Mouse (Mus musculus): ENCODE measurements around the gene Dag1.
"Not testable (repeated sequence)": the region's sequence is repeated elsewhere in the genome, so short reads cannot be mapped to it uniquely, and the experiment has no call there.

- not testable (repeated sequence) for TF ChIP-seq CTCF (IDR thresholded peaks at IDR 0.05; ENCODE audit: control insufficient read depth, insufficient read depth, insufficient replicate concordance, low read depth, low read length); POLR2A (IDR thresholded peaks at IDR 0.05; ENCODE audit: control insufficient read depth, low read depth, low read length)
Observed at GRCm38 (mm10) chr9:108268701-108269100, 4.9 kb upstream of the Dag1 start.

Measured in testis, adult 2 months (tissue).